Mouse (Mus musculus) embryonic facial prominence, embryonic 10.5 days (tissue): ENCODE measurements at regions not wholly inside any gene's neighbourhood (a gene's known extent, or its start where the extent isn't known, plus 50 kb on each side); places are given as distances from the start of the nearest gene placed in this dataset.
A peak's percentile ranks its signal among the peaks of the same experiment; 100 is the strongest.

Experiments
- DNase-seq: peaks from one replicate; pipeline ENCODE4 v3.0.0-alpha.2; 2017; ENCODE audit warnings: low spot score
- H3K27ac ChIP-seq: fragments of 300-500 bp; sonication (generic); replicated peaks from 2 replicates; pipeline ENCODE4 v1.5.1; 2016; ENCODE audit warnings: mild to moderate bottlenecking
- H3K27me3 ChIP-seq: fragments of 300-500 bp; sonication (generic); replicated peaks from 2 replicates; pipeline ENCODE4 v1.6.1; 2016; ENCODE audit warnings: low read depth, mild to moderate bottlenecking; ENCODE audit not compliant: poor library complexity, severe bottlenecking
- H3K36me3 ChIP-seq: fragments of 300-500 bp; sonication (generic); replicated peaks from 2 replicates; pipeline ENCODE4 v1.6.1; 2016; ENCODE audit warnings: mild to moderate bottlenecking, moderate library complexity
- H3K4me1 ChIP-seq: fragments of 300-500 bp; sonication (generic); 2 replicates; pipeline ENCODE4 v1.6.1; 2016
- H3K4me3 ChIP-seq: fragments of 300-500 bp; sonication (generic); 2 replicates; pipeline ENCODE4 v1.5.1; 2016; ENCODE audit warnings: mild to moderate bottlenecking, moderate library complexity
- H3K9me3 ChIP-seq: fragments of 300-500 bp; sonication (generic); 2 replicates; pipeline ENCODE4 v1.6.1; 2016; ENCODE audit warnings: mild to moderate bottlenecking
- WGBS: fragments of 180-500 bp; shearing (Covaris S2); methylation state at CpG from one replicate; pipeline ENCODE4 v1.1.7; 2016; 5-methylcytosine and 5-hydroxymethylcytosine counted together

- Histone ChIP-seq H3K27ac (0 out of 2 replicates have a peak overlapping the region, but pooled peaks have one; percentile 19), H3K4me1 (peaks cover 8% of the 10 kb centered on the region; the same call in 1 of the 2 replicates), H3K27me3 (peaks cover 19% of the 10 kb centered on the region; the same call in 1 of the 2 replicates), H3K4me3 (no peak overlapping the region), H3K9me3 (peaks cover 9% of the 10 kb centered on the region; the same call in 1 of the 2 replicates), H3K36me3 (no peaks in the 10 kb centered on the region)
- WGBS = 85% methylated on average over 6 of the region's 6 CpGs
- DNase-seq = no peak
Measured at GRCm38 (mm10) chr3:37928731-37929130, 204.4 kb upstream of the Gm5148 start.

- 49% methylated on average over 4 of the region's 4 CpGs for WGBS
- H3K9me3 ChIP-seq = no peaks in the 10 kb centered on the region
- no peak for DNase-seq
- peaks cover 37% of the 10 kb centered on the region for H3K27me3 ChIP-seq
- no peaks in the 10 kb centered on the region for H3K36me3 ChIP-seq
- no peak overlapping the region for H3K4me3 ChIP-seq
- no peak overlapping the region for H3K27ac ChIP-seq
- H3K4me1 ChIP-seq = peaks cover 31% of the 10 kb centered on the region
Measured at GRCm38 (mm10) chr3:37919450-37920156, 195.3 kb upstream of the Gm5148 start.

DNA sequence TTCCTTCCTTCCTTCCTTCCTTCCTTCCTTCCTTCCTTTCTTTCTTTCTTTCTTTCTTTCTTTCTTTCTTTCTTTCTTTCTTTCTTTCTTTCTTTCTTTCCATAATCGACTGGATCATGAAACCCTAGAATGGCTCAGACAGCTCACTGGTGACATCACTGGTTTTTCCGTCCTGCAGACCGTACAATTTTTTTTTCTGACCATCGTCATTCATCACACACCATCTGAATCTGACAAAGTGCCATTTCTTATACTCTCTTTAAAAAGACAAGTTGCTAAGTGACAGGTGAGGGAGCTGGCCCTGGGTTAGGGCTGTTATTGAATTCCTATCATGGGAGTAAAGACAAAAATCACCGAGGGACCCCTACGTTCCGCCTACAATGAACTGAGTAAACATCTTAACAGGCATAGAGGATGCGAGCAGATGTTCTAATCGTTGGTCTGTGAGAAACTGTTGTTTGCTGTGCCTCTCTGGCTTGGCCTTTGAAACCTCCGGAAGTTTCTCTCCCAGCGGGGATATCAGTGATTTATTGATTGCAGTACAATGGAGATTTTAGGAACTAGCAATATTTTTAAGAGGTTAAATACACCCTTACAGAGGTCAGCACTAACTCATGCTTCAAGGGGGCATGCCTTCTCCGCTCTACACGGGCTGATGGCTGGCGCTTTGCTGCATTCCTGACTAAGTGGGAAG, 192.6 kb upstream of the Gm5148 start:
- H3K4me3 ChIP-seq = no peak overlapping the region
- 25% methylated on average over 14 of the region's 14 CpGs for WGBS
- H3K9me3 ChIP-seq = no peaks in the 10 kb centered on the region
- 0 out of 2 replicates have a peak overlapping the region, but pooled peaks have one; percentile 36 for H3K27ac ChIP-seq
- DNase-seq = peak; percentile 57
- peaks cover 24% of the 10 kb centered on the region for H3K27me3 ChIP-seq
- H3K36me3 ChIP-seq = no peaks in the 10 kb centered on the region
- H3K4me1 ChIP-seq = peaks cover 31% of the 10 kb centered on the region

- no peak for DNase-seq
- no peak overlapping the region for H3K4me3 ChIP-seq
- 59% methylated on average over 3 of the region's 3 CpGs for WGBS
- H3K27me3 ChIP-seq = peaks cover 19% of the 10 kb centered on the region
- no peaks in the 10 kb centered on the region for H3K9me3 ChIP-seq
- H3K27ac ChIP-seq = peak overlapping the region; percentile 25; the same call in 1 of the 2 replicates
- peaks cover 31% of the 10 kb centered on the region for H3K4me1 ChIP-seq
- no peaks in the 10 kb centered on the region for H3K36me3 ChIP-seq
Measured at GRCm38 (mm10) chr3:37916281-37916680, 192.0 kb upstream of the Gm5148 start.

GRCm38 (mm10) chr3:37915673-37916072, 191.4 kb upstream of the Gm5148 start:
- Histone ChIP-seq H3K9me3 (no peaks in the 10 kb centered on the region), H3K4me1 (peaks cover 31% of the 10 kb centered on the region), H3K27ac (no peak overlapping the region; the same call in 1 of the 2 replicates), H3K27me3 (peaks cover 13% of the 10 kb centered on the region), H3K4me3 (no peak overlapping the region), H3K36me3 (no peaks in the 10 kb centered on the region)
- no peak for DNase-seq
- 61% methylated on average over 2 of the region's 2 CpGs for WGBS

DNA sequence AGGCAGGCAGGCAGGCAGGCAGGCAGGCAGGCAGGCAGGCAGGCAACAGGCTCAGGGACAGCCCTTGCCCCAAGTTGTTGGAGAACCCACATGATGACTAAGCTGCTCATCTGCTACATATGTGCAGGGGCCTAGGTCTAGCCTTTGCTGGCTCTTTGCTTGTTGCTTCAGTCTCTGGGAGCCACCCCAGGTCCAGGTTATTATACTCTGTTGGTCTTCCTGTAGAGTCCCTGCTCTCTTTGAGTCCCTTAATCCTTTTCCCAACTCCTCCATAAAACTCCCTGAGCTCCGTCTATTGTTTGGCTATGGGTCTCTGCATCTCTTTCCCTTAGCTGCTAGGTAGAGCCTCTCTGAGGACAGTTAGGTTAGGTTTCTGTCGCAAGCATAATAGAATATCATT, 189.8 kb upstream of the Gm5148 start:
- H3K27ac ChIP-seq = no peak overlapping the region
- no peaks in the 10 kb centered on the region for H3K36me3 ChIP-seq
- DNase-seq = no peak

DNA sequence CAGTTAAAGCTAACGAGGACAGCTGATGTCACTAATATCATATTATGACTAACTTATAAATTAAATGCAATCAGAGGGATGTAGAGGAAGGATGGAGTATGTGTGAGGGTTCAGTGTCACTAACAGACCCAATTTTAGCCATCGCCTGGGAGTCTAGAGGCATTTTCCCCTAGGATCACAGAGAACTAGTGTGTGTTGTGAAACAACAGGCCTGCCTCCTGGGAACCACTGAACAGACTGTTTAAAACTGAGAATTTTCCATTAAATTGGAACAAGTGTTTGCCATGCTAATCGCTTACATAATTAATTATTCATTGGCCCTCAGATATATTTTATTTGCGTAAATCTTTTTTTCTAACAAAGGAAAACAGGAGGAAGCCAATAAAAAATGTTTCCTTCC, 185.5 kb upstream of the Gm5148 start:
- 94% methylated on average over 4 of the region's 4 CpGs for WGBS
- no peak for DNase-seq

More for the DNA sequence above, 189.8 kb upstream of the Gm5148 start:
- Histone ChIP-seq H3K4me3 (no peak overlapping the region), H3K27me3 (peaks cover 12% of the 10 kb centered on the region), H3K9me3 (no peaks in the 10 kb centered on the region), H3K4me1 (peaks cover 25% of the 10 kb centered on the region)
- 95% methylated on average over 2 of the region's 2 CpGs for WGBS

DNA sequence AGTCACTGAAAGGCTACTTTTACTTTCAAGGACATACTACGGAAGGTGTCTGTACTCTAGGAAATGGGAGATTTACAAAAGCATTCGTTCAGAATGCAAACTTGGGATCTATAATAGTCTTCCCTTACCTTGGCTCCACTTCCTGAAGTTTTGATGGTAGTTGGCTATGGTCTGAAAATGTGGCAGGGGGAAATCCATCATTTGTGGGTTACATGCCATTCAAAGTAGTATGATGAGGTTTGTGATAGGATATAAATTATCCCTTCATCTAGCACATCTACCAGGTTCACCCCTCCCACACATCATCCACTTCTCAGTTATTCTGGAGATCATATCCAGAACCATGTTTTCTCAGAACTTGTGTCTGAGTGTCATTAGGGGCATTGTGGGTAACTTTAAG, 184.7 kb upstream of the Gm5148 start:
- H3K4me3 ChIP-seq = no peak overlapping the region
- H3K4me1 ChIP-seq = peaks cover 28% of the 10 kb centered on the region
- no peak for DNase-seq
- H3K27ac ChIP-seq = no peak overlapping the region
- 0 out of 2 replicates have a peak, but pooled peaks cover 3% of the 10 kb centered on the region for H3K27me3 ChIP-seq
- 87% methylated on average over 2 of the region's 2 CpGs for WGBS
- H3K36me3 ChIP-seq = no peaks in the 10 kb centered on the region
- no peaks in the 10 kb centered on the region for H3K9me3 ChIP-seq

More for the DNA sequence above, 185.5 kb upstream of the Gm5148 start:
- Histone ChIP-seq H3K4me3 (no peak overlapping the region), H3K36me3 (no peaks in the 10 kb centered on the region), H3K27ac (no peak overlapping the region), H3K4me1 (peaks cover 28% of the 10 kb centered on the region), H3K9me3 (no peaks in the 10 kb centered on the region), H3K27me3 (peaks cover 8% of the 10 kb centered on the region)

- H3K4me1 ChIP-seq = peaks cover 28% of the 10 kb centered on the region
- H3K27ac ChIP-seq = peak overlapping the region; percentile 62
- H3K27me3 ChIP-seq = no peaks in the 10 kb centered on the region
- DNase-seq = no peak
- no peaks in the 10 kb centered on the region for H3K9me3 ChIP-seq
- H3K36me3 ChIP-seq = no peaks in the 10 kb centered on the region
- 37% methylated on average over 6 of the region's 6 CpGs for WGBS
- no peak overlapping the region for H3K4me3 ChIP-seq
Measured at GRCm38 (mm10) chr3:37908456-37908855, 184.2 kb upstream of the Gm5148 start.

GRCm38 (mm10) chr3:37907432-37908088, 183.3 kb upstream of the Gm5148 start:
- peak overlapping the region; percentile 76 for H3K27ac ChIP-seq
- 33% methylated on average over 14 of the region's 14 CpGs for WGBS
- DNase-seq = peak; percentile 49
- H3K4me3 ChIP-seq = no peak overlapping the region
- no peaks in the 10 kb centered on the region for H3K9me3 ChIP-seq
- no peaks in the 10 kb centered on the region for H3K27me3 ChIP-seq
- peaks cover 28% of the 10 kb centered on the region for H3K4me1 ChIP-seq
- no peaks in the 10 kb centered on the region for H3K36me3 ChIP-seq

DNA sequence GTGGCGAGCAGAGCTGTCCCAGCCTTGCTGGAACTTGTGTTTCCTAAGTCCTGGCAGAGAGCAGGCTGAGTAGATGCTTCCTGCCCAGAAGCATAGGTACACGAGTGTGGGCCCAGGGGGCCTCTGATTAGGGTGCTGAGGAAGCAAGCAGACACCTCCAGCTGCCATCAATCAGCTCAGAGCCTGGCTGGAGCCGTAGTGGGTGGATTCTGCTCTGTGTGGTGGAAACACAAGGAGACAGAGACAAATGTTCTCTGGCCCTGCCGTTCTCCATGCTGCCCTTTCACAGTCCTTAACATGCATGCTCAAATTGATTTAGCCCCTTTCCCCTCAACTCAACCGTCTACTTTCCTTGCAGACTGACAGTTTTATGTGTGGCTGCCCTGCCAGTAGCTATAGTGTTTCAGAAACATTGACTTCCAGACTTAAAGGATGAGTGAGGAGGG, 182.5 kb upstream of the Gm5148 start:
- no peaks in the 10 kb centered on the region for H3K9me3 ChIP-seq
- H3K27me3 ChIP-seq = no peaks in the 10 kb centered on the region
- H3K4me1 ChIP-seq = peaks cover 28% of the 10 kb centered on the region
- peak; percentile 45 for DNase-seq
- no peak overlapping the region for H3K4me3 ChIP-seq
- 26% methylated on average over 5 of the region's 5 CpGs for WGBS
- no peaks in the 10 kb centered on the region for H3K36me3 ChIP-seq
- peak overlapping the region; percentile 76 for H3K27ac ChIP-seq

DNA sequence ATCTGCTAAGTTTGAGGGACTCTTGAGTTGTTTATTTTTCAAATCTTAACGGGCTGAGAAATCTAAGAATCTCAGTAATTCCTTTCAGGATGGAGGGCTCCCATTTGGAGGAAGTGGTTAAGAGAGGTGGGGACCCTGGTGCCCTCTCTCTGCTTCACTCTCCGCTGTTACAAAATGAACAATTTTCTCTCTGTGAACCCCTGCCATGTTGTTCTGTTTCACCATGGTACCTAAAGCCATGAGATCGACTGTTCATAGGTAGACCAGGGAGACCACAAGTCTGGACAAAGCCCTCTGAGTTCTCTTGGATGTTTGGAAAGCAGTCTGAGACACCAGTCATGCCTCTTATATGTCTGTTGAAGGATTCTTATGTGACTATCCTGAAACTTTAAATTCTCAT, 179.9 kb upstream of the Gm5148 start:
- no peaks in the 10 kb centered on the region for H3K9me3 ChIP-seq
- H3K4me3 ChIP-seq = no peak overlapping the region
- H3K36me3 ChIP-seq = no peaks in the 10 kb centered on the region
- H3K27me3 ChIP-seq = 0 out of 2 replicates have a peak, but pooled peaks cover under 1% of the 10 kb centered on the region
- no peak overlapping the region for H3K27ac ChIP-seq
- no peak for DNase-seq
- peaks cover 28% of the 10 kb centered on the region for H3K4me1 ChIP-seq
- WGBS = 70% methylated on average over 3 of the region's 3 CpGs
